9 mouse cellular contexts compared by ENCODE assay signal in the genomic region with DNA sequence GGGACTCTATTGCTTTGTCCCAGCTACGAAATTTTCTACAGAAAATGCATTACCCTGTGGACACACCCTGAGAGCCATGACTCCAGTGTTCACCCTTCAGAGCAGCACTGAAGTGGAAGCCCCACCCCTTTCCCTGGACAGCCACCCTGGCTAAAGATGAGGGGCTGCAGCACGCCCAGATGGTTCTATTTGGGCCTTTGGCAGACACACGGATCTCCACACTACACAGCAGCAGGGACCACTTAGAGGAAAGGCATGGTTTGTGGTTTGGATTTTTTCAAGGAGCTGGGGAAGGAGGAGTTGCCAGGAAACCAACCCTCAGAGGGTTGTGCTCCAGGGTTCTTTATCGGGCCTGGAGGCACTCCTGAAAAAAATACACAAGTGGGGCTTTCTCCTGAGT.
A peak's percentile ranks its signal among the peaks of the same experiment; 100 is the strongest.
DNase-seq lines count a peak whose midpoint lies in the region; ATAC-seq and TF ChIP-seq lines count a peak whose summit lies in the region.
"Had no signal": no experiment of that assay in that cellular context is flagged by ENCODE, and none has a peak within 500 bp of the region (broad histone marks: within the 10 kb centered on the region; RNA-seq: fewer than 3 reads in every experiment).

No protein-coding gene starts in this region.

- H3K79me2 ChIP-seq in myocyte (ENCODE audit: control insufficient read depth, insufficient read depth), result peaks cover 36% of the 10 kb centered on the region

- H3ac ChIP-seq in myocyte (ENCODE audit: control insufficient read depth, insufficient read length), result no peak overlapping the region

- peaks cover 59% of the 10 kb centered on the region for H3K4me1 ChIP-seq in lung, embryonic 15.5 days
- peaks cover 33% of the 10 kb centered on the region for H3K4me1 ChIP-seq in embryonic fibroblast, embryonic 13.5 days (ENCODE audit: control insufficient read depth, insufficient read depth, low read length)
- peaks cover 42% of the 10 kb centered on the region for H3K4me1 ChIP-seq in intestine, embryonic 14.5 days (replicated peaks; ENCODE audit: control insufficient read depth, insufficient read depth, low read length)

- no peaks in the 10 kb centered on the region for H3K9me3 ChIP-seq in lung, embryonic 15.5 days
- no peaks in the 10 kb centered on the region for H3K9me3 ChIP-seq in intestine, embryonic 14.5 days (ENCODE audit: control insufficient read depth, low read length)
- H3K9me3 ChIP-seq: neural tube, embryonic 12.5 days had no signal

- H3K36me3 ChIP-seq in lung, embryonic 15.5 days, result no peaks in the 10 kb centered on the region
- no peaks in the 10 kb centered on the region for H3K36me3 ChIP-seq in intestine, embryonic 14.5 days (ENCODE audit: control insufficient read depth, insufficient read depth, low read length)
- H3K36me3 ChIP-seq in myocyte (ENCODE audit: control insufficient read depth, insufficient read depth), result no peaks in the 10 kb centered on the region
- H3K36me3 ChIP-seq: neural tube, embryonic 12.5 days had no signal

- 22% methylated on average over 4 of the region's 4 CpGs for WGBS in lung, embryonic 15.5 days
- WGBS in intestine, embryonic 14.5 days, result 28% methylated on average over 4 of the region's 4 CpGs

- H3K27ac ChIP-seq in lung, embryonic 15.5 days, result peak overlapping the region; percentile 98
- peak overlapping the region; percentile 98 for H3K27ac ChIP-seq in embryonic fibroblast, embryonic 13.5 days (ENCODE audit: insufficient read depth, low read length)
- peak overlapping the region; percentile 44 for H3K27ac ChIP-seq in intestine, embryonic 14.5 days (ENCODE audit: low read depth)
- H3K27ac ChIP-seq: neural tube, embryonic 12.5 days had no signal

- H3K27me3 ChIP-seq in lung, embryonic 15.5 days, result no peaks in the 10 kb centered on the region
- no peaks in the 10 kb centered on the region for H3K27me3 ChIP-seq in intestine, embryonic 14.5 days (replicated peaks; ENCODE audit: control insufficient read depth, insufficient read depth, low read length)
- no peaks in the 10 kb centered on the region for H3K27me3 ChIP-seq in myocyte (ENCODE audit: control insufficient read depth, insufficient read depth, insufficient read length)
- H3K27me3 ChIP-seq: neural tube, embryonic 12.5 days had no signal

- no peak for TF ChIP-seq CTCF in embryonic fibroblast, embryonic 13.5 days (IDR thresholded peaks at IDR 0.05; ENCODE audit: borderline replicate concordance, insufficient read depth, low read length)

- no peak for TF ChIP-seq POLR2A in embryonic fibroblast, embryonic 13.5 days (IDR thresholded peaks at IDR 0.05; ENCODE audit: low read depth, low read length)
- TF ChIP-seq POLR2A in myocyte (IDR thresholded peaks at IDR 0.05; ENCODE audit: insufficient read length, low read depth), result no peak

- DNase-seq in lung, postnatal 25 days (ENCODE audit: low spot score), result no peak
- DNase-seq in intestine, embryonic 14.5 days (ENCODE audit: low spot score), result no peak
- DNase-seq in layer of hippocampus, postnatal 14 days (ENCODE audit: low spot score in 2 of 2), result no peak
- no peak for DNase-seq in thymus, postnatal 14 days
- DNase-seq in frontal cortex, postnatal 14 days (ENCODE audit: low spot score in 2 of 2), result no peak

- H3K4me2 ChIP-seq in lung, embryonic 15.5 days, result peak overlapping the region; percentile 5
- H3K4me2 ChIP-seq in intestine, embryonic 14.5 days (ENCODE audit: low read length), result no peak overlapping the region
- peak overlapping the region; percentile 89 for H3K4me2 ChIP-seq in myocyte (ENCODE audit: low read depth)

- H3K9ac ChIP-seq in lung, embryonic 15.5 days, result no peak overlapping the region
- no peak overlapping the region for H3K9ac ChIP-seq in intestine, embryonic 14.5 days (ENCODE audit: low read length)
- H3K9ac ChIP-seq: neural tube, embryonic 12.5 days had no signal

- ATAC-seq in lung, embryonic 15.5 days (ENCODE audit: borderline replicate concordance, extremely low read depth, low FRiP score, low TSS enrichment), result peak; percentile 45
- no peak for ATAC-seq in intestine, embryonic 14.5 days (replicated peaks; ENCODE audit: low FRiP score, low TSS enrichment, low read depth)

- H3K4me3 ChIP-seq in lung, embryonic 15.5 days, result no peak overlapping the region
- no peak overlapping the region for H3K4me3 ChIP-seq in embryonic fibroblast, embryonic 13.5 days (ENCODE audit: insufficient read depth, low read length)
- H3K4me3 ChIP-seq in intestine, embryonic 14.5 days (ENCODE audit: low read depth, low read length), result no peak overlapping the region
- peak overlapping the region; percentile 42 for H3K4me3 ChIP-seq in myocyte
- H3K4me3 ChIP-seq: neural tube, embryonic 12.5 days had no signal

TF ChIP-seq in myocyte, 11 proteins besides CTCF, POLR2A, EP300 and RAD21:
- TF ChIP-seq REST (IDR thresholded peaks at IDR 0.05; ENCODE audit: insufficient read depth, insufficient read length), result no peak
- peak in 1 of 3 experiments; percentile 35 for TF ChIP-seq MYOG (IDR thresholded peaks at IDR 0.05; ENCODE audit: control insufficient read depth in 1 of 3, insufficient read depth in 1 of 3, insufficient read length in 2 of 3, low read depth in 2 of 3)

Comparison
In these comparisons a context has a peak if more than half of its experiments do, and no peak if none do; other contexts are left out.
1. H3K27ac ChIP-seq: peak in every context shown above with its lines; median percentile 98 in lung, embryonic 15.5 days; 98 in embryonic fibroblast, embryonic 13.5 days; 44 in intestine, embryonic 14.5 days.